Mouse (Mus musculus): ENCODE measurements around the gene Trim7.
A peak's percentile ranks its signal among the peaks of the same experiment; 100 is the strongest.
"Not testable (repeated sequence)": the region's sequence is repeated elsewhere in the genome, so short reads cannot be mapped to it uniquely, and the experiment has no call there.

Trim7 gene

GRCm38 (mm10) chr11:48801831-48802772 is 23.8 kb upstream of the Trim7 start:
- DNase-seq (ENCODE audit: extremely low spot score), result no peak

DNA sequence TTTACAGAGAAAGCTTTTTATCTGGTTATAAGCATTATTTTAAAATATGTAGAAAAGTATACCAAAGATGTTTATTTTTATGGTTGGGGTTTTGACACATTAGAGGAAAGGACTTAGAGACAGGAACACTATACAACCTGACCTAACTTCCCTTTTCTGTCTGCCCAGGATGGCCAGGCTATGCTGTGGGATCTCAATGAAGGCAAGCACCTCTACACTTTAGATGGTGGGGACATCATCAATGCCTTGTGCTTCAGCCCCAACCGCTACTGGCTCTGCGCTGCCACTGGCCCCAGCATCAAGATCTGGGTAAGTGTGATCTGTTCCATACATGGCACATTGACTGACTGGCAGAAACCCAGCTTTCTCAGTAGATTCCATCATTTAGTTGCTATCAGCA is 22.0 kb upstream of the Trim7 start:
- DNase-seq (ENCODE audit: extremely low spot score), result no peak

DNA sequence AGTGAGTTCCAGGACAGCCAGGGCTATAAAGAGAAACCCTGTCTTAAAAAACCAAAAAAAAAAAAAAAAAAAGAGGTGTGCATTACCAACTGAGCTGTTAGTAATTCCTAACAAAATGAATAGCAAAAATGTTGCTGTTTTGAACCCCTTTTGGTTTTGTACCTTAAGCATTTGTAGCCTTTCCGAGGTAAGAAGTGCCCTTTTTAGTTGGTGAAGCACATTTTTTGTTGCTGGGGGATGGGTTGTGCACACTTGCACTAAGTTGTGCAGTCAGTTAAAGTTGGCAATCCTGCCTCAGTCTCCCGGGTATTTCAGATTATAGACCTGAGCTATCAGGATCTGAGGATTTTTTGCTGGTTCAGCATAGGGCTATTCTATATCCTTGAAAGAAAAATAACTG is 21.0 kb upstream of the Trim7 start:
- no peak for DNase-seq (ENCODE audit: extremely low spot score)

DNA sequence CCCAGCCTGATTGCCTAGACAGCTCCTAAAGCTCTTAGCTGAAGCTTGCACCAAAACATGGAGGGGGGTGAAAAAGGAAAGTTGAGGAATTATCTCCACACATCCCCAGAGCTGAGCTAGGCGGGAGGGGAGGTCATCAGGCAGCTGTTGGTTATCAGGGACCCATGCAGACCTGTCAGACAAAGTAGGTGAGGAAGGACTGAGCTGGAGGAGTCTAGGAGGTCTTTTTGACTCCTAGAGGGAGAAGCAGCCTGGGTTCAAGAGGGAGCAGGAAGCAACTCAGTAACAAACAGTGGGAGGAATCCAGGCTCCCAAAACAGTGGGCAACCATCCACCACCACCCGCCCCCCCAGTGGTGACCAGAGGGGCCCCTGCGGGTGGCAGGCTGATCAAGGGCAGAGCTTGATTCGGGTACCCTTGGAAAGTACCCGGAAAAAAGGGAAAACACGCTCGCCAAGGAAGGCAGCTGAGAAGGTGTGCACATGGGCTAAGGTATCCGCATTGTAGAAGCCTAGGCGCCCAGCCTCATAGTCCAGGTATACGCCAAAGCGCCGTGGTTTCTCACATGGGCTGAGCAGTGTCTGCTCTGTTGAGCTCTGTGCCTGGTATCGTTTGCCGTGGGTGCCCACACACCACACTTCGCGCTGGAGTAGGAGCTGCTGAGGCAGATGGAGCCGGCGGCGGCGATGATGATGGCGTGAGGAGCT is 18.9 kb upstream of the Trim7 start:
- peak; percentile 63 for DNase-seq (ENCODE audit: extremely low spot score)

DNA sequence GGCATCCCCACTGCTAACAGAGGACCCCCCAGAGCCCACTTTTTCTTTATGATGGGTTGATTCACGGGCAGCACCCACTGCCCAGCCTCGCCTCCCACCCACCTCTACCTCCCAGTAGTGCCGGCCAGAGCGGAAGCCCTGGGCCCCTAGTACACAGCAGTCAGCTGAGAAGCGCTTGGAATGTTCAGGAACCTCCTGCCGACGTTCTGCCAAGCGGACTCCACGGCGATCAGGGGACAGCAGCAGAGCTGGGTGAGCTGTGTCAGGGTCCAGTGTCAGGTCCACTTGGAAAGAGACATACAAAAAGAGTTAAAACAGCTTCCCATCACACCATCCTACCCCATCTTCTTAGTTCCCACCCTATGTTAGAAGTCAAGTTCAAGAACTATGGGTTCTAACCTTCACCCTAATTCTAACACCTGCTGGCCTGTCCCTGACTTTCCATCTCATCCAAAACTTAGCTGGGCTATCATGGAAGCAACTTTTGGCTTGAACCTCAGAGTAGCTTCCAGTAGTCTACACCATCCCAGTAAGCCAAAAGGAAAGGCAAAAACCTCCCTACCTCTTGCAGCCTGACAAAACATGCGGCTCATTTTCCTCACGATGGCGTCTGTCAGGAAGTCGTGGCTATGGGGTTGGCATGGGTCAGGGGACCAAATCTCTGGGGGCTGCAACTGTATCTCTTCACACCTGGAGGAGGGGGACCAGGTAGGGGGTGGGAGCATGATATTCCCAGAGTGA is 18.2 kb upstream of the Trim7 start:
- no peak for DNase-seq (ENCODE audit: extremely low spot score)

DNA sequence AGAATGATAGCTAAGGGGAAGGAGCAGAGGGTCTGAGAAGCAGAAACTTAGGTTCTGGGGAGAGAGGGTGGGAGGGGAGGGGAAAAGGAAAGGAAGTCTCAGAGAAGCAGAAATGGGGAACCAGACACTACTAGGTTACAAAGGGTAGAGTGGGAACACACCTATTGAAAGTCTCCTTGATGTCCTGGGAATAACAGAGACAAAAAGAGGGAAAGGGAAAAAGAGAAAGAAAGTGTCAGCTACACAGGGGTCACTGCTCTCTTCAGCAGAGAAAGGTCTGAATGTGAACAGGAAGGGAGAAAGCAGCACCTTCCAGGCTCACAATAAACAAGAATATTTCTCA is 17.7 kb upstream of the Trim7 start:
- DNase-seq (ENCODE audit: extremely low spot score), result no peak

GRCm38 (mm10) chr11:48808737-48809433 is 17.1 kb upstream of the Trim7 start:
- DNase-seq (ENCODE audit: extremely low spot score), result no peak

DNA sequence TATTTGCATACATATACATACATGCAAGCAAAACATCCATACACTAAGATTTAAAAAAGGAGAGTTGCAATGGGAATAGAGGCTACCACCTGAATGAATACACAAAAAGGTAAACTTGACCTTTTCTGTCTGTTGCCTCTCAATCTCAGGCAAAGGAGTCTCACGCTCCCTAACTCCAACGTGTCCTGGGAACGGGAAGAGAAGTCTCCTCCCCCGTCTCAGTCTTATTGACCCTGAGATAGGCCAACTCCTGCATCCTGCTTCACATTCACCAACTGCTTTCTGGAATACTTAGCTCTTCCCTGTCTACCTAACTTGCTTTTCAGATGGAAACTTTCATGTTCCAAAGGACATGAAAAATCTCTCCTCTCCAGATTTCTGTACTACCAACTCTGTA is 16.5 kb upstream of the Trim7 start:
- no peak for DNase-seq (ENCODE audit: extremely low spot score)

DNA sequence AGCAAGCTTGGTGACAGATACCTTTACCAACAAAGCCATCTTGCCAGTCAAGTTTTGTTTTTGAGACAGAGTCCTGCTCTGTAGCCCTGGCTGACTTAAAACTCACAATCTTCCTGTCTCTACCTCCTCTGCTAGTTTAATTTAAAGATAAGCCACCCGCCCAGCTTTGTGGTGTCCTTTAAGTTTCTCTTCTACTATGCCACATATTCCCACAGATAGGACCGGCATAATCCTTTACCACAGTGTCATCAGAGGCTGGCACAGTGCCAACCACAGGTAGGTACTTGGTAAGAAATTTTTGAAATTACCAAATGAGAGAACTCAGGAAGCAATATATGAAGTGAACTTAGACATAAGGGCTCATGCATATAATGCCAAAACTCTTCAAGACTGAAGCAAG is 15.8 kb upstream of the Trim7 start:
- DNase-seq (ENCODE audit: extremely low spot score), result no peak

- no peak for DNase-seq (ENCODE audit: extremely low spot score)
These were observed 12.2 kb upstream of the Trim7 start for GRCm38 (mm10) chr11:48813782-48814181.

- no peak for DNase-seq (ENCODE audit: extremely low spot score)
These were observed 10.1 kb upstream of the Trim7 start for GRCm38 (mm10) chr11:48815851-48816250.

- DNase-seq (ENCODE audit: extremely low spot score), result no peak
These were observed 9.6 kb upstream of the Trim7 start for GRCm38 (mm10) chr11:48816281-48816781.

- peak; percentile 99 for DNase-seq (ENCODE audit: extremely low spot score)
These were observed 8.9 kb upstream of the Trim7 start, which contains the start of gene Trim41 for GRCm38 (mm10) chr11:48816800-48817665. Gene Trim41 (minus strand): TSS chr11:48817353.

DNA sequence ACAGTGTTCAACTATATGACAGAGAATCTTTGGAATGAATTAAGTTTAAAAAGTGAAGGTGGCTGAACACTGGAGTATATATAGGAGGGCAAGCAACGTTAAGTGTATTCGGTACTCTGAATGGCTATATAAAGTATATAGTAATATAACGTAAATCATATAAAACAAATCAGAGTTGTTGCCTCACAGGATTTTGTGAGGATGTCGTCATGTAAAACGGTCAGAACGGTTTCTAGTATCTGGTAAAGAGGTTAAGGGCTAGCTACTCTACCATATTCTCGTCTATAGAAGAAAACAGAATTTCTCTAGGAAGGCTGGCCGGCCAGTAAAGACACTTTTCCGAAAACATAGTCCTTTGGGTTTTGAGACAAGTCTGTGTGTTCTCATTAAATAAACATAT is 8.1 kb upstream of the Trim7 start:
- DNase-seq (ENCODE audit: extremely low spot score), result no peak

GRCm38 (mm10) chr11:48818346-48818745 is 7.6 kb upstream of the Trim7 start:
- DNase-seq (ENCODE audit: extremely low spot score), result peak; percentile 95

- DNase-seq (ENCODE audit: extremely low spot score), result no peak
These were observed 6.2 kb upstream of the Trim7 start for GRCm38 (mm10) chr11:48819614-48820307.

GRCm38 (mm10) chr11:48820308-48820674 is 5.6 kb upstream of the Trim7 start:
- DNase-seq (ENCODE audit: extremely low spot score), result no peak

- not testable (repeated sequence) for DNase-seq (ENCODE audit: extremely low spot score)
These were observed 4.6 kb upstream of the Trim7 start for GRCm38 (mm10) chr11:48821299-48821698.

GRCm38 (mm10) chr11:48822768-48823512 is 3.0 kb upstream of the Trim7 start:
- DNase-seq (ENCODE audit: extremely low spot score), result no peak
